Mouse (Mus musculus) adrenal gland, postnatal 10 days (tissue): Measurements from ENCODE around the gene Pxt1. TPM values are rescaled to one million over a fixed set of nuclear protein-coding genes. Genes with fewer than 3 reads are reported as not detected.
"Not testable (repeated sequence)": the region's sequence is repeated elsewhere in the genome, so short reads cannot be mapped to it uniquely, and the experiment has no call there.

Source experiments
- DNase-seq: peaks from one replicate; pipeline ENCODE4 v3.0.0; 2021; ENCODE audit warnings: mixed read lengths
- long read RNA-seq, 2 experiments: library from polyadenylated mRNA; stranded (forward); transcript quantifications; one replicate each; pipeline ENCODE4 v2.0.0; 2021
- total RNA-seq, 2 experiments: library from RNA; stranded (reverse); gene quantifications; 2 replicates each; pipeline ENCODE4 v1.2.3; 2021

Gene Pxt1
- under 1 TPM; 0.90 to 0.91 TPM for total RNA-seq
- long read RNA-seq, experiment 1, partial matches to known transcripts: 0 of 1 reads
- long read RNA-seq, experiment 1, other reads (novel, unspliced or antisense): 1 of 1 reads
- long read RNA-seq, experiment 2: 0 reads

DNA sequence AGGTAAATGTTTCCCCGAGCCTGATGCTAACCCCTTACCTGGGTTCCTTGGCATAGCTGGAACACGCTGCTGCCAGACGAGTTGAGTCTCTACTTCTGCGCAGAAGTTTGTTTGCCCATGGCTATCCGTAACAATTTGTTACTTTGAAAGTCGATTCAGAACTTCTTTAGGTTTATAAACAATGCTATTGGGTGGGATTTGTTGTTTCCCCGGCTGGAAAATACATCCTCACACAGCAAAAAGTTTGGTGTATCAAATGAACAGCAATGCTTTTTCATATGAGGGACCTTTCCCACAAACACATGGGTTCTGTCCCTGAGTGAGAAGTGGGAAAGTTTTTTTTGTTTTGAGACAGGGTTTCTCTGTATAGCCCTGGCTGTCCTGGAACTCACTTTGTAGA, at the start of gene Pxt1:
Gene Pxt1 (minus strand): TSS at position 101 of the 400 bp plus-strand sequence.
- DNase-seq: no peak

DNA sequence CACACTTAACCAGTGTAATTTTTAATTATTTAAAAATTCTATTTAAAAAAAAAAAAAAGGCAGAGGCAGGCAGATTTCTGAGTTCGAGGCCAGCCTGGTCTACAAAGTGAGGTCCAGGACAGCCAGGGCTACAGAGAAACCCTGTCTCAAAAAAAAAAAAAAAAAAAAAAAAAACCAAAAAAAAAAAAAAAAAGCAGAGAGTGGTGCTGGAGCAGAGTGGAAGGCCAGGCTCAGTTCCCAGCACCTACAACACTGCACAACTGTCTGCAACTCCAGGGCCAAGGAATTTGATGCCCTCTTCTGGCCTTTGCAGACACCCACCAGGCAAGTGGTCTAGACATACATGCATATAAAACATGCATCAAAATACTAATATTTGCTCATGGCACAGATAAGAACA, 49.4 kb upstream of the Pxt1 start:
- DNase-seq: not testable (repeated sequence)

DNA sequence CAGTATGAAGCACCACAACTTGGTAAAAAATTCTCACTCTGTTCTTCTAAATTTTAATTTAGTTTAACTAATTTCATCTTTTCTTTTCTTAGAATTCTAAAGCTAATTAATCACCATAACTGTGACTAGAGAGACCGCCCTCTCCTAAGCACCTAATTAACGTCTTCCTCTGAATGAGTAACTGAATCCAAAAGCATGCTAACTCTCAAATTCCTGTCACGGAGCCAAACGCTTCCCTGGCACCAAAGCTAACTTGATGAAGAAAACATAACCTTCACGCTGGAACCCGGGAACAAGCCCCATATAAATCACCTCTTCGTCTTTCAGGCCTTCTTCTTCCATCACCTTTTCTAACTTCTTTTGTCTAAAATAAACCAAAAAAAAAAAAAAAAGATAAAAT, 48.5 kb upstream of the Pxt1 start:
- DNase-seq: peak; percentile 54

DNA sequence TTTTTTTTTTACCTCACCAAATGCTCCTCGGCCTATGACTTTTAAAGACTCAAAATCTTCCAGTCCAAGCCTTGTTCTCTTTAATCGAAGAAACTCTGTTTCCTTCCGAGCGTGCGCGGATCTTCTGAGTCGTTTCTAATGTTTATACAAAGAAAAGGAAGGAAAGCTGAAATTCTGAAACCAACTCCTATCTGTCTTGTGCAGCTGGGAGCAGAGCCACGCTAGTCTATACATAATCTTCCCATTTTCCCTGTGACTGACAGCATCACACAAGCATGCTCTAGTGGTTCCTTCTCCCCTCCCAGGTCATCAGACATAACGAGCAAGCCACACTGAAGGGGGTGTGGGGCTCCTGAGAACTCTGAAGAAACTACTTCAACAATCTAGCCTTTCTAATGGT, 47.6 kb upstream of the Pxt1 start:
- DNase-seq: no peak

DNA sequence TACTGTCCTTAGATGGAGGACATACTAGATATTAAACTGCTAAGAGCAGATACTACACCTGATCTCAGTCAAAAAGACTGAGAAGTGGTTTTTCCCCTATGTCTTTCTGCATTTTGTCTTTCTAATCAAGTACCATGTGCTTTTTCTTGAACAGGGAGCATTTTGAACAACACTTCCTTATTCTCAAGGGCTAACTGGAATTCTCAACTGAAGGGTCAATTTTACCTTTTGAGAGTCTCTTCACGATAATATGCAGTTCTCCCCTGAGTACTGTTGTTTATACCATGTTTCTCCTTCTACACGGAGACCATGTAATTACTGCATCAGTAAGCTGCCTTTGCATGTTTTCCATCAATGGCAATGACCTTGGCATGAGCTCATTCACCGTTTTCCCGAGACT, 46.4 kb upstream of the Pxt1 start:
- DNase-seq: no peak

DNA sequence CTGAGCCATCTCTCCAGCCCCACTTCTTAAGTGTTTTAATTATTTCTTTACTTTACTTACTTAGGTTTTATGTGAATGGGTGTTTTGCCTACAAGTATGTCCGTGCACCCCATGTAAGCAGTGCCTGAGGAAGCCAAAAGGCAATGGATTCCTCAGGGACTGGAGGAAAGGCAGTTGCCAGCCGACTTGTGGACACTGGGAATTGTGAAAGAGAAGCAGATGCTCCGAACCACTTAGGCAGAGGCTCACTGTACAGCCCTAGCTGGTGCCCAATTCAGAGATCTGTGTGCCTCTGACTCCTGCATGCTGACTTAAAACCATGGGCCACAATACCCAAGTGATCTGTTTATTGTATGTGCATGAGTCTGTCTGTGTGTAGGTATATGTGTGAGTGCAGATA, 45.4 kb upstream of the Pxt1 start:
- DNase-seq: peak; percentile 30

DNA sequence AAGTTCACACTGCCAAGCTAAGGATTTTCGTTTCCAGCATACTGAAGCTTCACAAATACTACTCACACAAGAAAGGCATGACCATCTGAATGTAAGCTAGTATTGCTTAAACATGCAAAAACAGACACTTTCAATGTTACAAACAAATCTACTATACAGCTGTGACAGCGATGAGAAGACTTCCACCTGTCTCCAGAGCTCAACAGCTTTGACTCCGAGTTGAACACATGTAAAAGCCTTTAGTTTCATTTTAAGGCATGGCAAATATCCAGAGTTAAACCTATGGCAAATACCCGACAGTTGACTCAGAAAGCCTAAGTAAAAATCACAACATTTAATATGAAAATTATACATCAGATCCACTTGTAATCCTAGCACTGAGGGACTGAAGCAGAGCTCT, 44.7 kb upstream of the Pxt1 start:
- no peak for DNase-seq

DNA sequence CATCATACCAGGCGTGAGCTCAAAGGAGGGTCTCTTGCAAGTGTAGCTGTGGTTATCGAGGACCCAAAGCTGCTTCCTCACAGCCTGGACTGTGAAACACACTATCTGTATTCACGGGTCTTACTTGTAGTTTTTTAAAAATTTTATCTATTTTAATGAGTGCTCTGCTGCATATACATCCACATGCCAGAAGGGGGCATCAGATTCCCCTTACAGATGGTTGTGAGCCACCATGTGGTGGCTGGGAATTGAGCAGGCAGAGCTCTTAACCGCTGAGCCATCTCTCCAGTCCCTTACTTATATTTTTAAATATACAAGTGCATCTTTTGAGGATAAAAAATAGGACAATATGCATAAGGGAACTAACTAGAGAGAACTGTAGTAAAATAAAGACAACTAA, 44.1 kb upstream of the Pxt1 start:
- DNase-seq: peak; percentile 50

DNA sequence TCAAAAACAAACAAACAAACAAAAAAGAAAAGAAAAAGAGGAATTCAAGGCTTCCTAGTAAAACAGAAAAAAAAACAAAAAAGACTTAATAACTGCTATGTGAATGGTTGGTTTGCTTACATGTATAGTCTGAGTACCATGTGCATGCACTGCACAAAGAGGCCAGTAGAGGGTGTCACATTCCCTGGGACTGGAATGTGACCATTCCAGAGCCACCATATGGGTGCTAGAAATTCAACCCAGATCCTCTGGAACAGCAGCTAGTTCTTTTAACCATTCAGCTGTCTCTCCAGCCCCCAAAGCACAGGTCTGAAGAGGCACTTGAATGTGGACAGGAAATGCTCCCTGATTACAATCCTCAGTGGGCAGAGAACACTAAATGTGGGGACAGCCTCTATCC, 43.2 kb upstream of the Pxt1 start:
- peak; percentile 35 for DNase-seq

DNA sequence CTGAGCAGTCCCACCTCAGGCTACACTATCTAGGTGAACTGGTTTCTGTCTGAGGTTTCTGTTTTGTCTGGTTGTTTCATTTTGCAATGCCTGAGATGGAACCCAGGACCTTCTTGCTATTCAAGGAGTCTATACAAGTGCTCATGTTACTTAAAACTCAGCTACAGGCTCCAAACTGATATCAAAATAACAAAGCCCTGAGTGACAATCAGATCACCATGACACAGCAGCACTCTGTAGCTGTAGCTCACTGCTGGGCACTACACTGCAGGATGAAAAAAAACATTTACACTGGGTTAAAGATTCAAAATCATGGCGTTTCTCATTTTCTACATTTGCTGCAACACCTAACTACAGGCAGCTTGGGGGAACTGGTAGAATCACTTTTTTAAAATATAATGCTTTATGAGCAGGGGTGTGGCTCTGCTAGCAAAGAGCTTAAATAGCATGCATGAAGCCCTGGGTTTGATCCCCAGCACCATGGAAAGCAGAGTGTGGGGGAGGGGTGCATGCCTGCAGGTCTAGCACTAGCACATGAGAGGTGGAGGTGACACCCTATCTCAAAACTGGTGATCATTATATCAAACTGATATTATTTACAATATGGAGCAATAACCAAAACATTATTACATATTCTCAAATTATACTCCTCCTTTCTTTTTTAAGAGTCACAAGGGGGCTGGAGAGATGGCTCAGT, 41.2 kb upstream of the Pxt1 start:
- no peak for DNase-seq

DNA sequence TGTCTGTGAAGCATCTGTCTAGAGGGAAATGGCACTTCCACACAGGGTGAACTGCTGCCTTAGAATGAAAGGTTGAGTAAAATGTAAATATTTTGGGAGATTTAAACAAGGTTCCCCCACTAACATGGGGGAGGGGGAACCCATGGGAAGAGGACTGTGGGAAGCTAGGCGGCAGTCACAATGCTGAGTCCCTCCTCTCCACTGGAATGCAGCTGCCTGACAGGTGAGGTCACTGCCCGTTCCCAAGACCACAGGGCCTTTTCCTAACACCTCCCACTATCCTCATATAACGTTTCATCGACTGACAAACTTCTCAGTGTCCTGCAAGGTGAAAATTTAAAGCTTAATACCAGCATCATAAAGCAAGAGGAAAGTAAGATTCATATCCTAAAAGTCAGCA, 39.0 kb upstream of the Pxt1 start:
- no peak for DNase-seq

DNA sequence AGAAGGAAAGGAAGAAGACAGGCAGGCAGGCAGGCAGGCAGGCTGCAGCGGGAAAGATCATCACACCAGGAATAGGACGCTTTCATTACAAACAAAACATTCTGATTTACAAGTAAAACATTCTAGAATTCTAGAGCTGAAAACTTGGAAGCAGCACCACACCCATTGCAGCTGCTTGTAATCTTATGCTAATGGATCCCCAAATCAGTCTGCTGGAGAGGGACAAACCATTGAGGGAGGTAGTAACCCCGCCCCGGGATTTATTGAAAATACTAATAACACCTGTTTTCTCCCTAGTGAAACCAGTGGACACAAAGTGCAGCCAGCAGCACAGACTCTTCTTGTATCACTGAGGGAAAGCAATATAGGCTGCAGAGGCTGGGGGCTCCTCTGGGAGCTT, 37.4 kb upstream of the Pxt1 start:
- no peak for DNase-seq

DNA sequence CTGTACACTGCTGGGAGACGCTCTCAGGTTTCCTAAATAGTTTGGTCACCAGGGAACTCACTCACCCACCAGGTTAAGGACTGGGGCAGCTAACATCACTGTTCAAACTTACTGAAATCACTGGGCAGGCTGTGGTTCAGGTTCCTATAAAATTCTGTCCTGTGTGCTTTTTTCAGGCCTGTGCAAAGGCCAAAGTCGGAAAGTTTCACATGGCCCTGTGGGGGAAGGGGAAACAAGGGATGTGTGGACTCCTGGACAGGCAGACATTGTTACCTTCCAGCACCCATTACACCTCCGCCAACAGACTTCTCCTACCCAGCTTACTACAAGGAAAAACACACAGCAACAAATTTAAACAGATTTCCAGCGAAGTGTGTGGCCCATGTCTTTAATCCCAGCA, 35.5 kb upstream of the Pxt1 start:
- no peak for DNase-seq

DNA sequence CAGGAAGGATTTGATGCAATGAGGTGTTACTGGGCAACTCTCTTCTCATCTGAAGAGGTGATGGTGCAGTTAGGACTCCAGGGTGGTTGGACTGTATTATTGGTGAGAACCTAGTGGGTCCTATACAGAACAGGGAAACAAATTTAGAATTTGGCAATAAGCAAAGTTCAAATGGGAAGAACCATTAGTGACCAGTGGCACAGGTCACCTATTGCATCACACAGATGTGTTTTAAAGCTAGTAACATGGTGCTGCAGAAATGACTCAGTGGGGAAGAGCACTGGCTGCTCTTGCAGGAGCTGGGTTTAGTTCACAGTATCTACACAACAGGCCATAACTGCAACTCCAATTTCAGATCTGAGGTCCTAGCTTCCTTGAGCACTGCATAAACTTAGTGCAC, 26.5 kb upstream of the Pxt1 start:
- DNase-seq: no peak

DNA sequence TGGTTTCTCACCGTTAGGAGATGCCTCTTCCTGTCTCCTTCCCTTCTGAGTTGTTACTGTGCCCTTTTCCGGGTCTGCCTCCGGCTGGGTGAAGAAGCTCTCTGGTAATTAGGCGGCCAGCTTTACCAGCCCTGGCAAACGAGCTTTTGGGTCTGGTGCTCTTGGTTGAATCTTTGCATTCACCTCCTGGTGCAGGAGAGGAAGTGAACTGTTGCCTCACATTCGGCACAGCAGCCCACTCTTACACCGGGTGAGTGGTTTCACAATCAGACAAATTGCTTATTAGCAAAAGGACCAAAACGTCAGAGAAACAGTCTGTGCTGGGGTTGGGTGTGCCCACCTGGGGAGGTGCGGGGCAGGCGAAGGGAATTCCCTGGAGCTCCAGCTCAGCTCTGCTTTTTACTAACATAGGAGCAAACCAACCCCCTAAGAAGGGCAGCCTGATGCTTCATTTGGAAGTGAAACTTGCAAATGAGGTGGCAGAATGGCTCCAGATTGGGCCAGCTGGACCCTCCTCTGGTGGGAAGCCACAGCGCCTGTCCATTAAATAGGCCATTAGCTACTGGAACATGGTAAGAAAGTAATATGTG, 23.5 kb upstream of the Pxt1 start:
- no peak for DNase-seq

DNA sequence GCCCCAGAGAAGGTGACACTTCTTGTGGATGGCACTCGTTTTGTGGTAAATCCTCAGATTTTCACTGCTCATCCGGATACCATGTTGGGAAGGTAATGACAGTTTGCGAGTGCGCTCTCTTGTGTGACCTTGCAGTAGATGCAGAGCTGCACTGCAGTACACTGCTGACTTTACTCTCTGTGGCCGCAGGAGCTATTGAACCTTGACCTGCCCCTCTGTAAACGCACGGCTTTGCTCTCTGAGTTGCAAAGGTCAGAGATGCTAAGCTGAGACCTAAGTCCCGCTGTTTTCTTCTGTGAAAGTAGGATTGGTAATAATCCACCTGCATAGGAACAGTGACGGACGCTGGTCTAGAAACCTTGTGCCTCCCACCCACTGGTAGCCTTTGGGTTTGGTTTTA, 18.0 kb upstream of the Pxt1 start:
- DNase-seq: no peak

DNA sequence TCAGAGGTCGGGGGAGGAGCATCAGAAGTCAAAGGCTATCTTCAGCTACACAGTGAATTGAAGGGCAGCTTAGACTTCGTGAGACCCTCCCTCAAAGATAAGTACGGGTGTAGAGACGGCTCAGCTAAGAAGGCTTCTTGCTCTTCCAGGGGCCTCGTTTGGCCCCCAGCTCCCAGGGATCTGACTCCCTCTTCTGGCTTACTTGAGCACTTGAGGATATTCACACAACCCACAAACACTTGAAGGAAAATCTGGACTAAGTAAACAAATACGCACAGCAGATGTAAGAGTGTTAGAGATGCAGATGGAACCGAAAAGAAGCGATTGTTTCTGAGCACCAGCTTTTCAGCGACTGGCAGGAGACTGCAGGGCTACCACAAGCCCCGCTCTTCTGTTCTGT, 17.0 kb upstream of the Pxt1 start:
- no peak for DNase-seq

DNA sequence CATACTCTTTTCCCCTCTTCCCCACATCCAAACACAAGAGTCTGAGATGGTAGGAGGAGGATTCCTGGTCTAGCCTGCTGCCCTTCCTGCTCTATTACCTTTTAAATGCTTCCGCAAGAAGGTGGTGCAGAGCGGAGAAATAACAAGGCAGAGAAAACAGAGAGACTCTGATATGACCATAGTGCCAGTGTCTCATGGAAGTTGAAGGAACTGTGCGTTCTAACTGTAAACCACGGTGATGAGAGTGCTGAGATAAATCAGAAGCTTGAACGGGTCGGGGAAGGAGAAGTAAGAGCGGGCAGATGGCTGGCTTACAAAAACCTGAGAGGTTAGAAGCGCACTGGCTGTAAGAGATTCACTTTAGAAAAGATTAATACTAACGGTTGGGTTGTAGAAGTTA, 10.8 kb upstream of the Pxt1 start:
- DNase-seq: no peak

DNA sequence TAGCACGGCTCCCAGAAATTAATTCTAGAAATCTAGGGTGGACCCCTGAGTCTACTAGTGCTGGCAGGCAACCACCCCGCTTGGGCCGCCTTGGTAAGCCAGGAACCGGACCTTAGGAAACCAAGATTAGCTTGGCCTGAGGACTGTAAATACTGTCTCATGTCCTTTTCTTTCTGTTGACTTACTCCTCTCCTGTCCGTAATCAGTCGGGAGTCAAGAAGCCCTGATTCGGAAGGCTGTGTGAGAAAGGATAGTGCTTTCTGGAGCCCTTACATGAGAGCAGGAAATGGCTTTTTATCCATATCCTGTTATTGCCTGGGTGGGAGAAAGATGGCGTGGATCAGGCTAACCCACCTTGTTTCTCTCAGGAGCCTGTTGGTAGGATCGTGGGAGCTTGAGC, 9.6 kb upstream of the Pxt1 start:
- peak; percentile 35 for DNase-seq

DNA sequence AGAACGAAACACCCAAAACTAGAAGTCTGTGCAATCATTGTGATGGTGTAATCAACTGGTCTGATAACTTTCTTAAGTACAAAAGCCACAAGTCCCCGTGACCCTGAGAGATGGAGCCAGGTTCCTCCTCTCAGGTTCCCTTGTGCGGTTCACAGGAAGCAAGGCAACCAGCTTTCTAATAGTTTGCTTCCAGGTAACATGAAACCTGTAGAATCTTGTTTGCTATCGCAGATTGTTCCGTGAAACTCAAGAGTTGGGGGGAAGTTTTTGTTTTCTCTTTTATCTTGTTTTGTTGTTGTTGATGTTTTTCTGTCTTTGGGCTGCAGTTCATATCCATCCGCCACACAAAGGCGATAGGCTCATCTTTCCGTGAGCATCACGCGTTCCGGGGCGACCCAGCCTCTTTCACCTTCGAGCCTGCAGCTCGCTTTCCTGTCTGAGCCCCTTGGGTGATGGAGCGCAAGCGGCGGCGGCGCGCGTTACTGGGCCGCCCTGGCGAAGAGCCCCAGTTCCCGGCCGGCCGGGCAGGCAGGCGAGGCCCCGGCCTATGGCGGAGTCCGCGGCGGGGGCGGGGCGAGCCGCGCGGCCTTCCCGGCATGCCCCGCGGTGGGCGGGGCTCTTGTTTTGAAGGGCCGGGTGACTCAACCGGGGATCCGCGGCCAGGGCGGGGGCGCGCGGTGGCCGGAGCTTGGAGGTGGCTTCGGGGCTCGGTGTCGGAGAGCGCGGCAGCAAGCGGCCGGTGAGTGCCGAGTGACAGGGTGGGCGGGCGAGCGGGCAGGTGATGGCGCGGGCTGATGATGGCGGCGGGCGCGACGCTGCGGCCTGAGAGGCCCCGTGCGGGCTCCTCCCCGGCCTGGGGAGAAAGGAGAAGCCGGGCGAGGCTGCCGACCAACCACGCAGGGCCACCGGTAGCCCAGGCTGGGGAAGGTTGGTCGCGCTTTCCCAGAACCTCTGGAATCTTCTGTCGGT, 8.5 kb upstream of the Pxt1 start, which contains the start of gene Kctd20:
Gene Kctd20 (plus strand): TSS at position 120 of the 969 bp plus-strand sequence.
- peak; percentile 98 for DNase-seq

DNA sequence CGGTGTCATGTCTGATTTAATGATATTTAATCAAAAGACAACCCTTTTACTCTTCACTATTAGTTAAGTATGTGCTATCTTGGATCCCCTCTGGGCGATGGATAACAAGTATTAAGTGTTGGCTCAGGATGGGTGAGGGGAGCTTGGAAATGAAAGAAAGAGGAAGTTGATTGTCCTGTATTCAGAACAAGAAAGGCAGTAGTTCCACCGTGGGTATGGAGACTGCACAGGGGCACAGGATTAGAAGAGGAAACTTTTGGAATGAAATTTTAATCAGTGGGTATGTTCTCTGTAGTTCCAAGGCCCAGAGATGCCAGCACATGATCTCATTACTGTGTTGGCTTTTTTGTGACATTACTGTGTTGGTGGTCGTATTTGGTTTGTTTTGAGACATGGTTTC, 7.1 kb upstream of the Pxt1 start:
- DNase-seq: no peak

DNA sequence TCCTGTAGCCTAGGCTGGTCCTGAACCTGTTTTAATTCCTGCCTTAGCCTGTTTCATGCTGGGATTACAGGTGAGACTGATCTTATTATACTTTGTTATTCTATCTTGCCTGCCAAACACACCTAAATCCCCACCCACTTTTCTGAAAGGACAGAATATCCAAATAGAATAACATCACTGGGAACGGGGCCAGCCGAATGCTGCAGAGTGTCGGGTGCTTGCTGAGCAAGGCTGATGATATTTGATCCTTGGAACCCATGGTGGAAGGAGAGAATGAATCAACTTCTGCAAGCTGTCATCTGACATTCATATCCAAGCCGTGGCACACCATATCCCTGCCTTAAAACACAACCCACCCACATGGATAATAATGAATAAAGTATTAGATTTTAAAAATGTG, 5.0 kb upstream of the Pxt1 start:
- peak; percentile 58 for DNase-seq
